Mouse (Mus musculus): ENCODE measurements around the gene Suz12. TPM values are rescaled to one million over a fixed set of nuclear protein-coding genes. Genes with fewer than 3 reads are reported as not detected.
"Not testable (repeated sequence)": the region's sequence is repeated elsewhere in the genome, so short reads cannot be mapped to it uniquely, and the experiment has no call there.

The Suz12 gene
- polyA plus RNA-seq, 1 experiment from 2014 or later, result 27.5 TPM

DNA sequence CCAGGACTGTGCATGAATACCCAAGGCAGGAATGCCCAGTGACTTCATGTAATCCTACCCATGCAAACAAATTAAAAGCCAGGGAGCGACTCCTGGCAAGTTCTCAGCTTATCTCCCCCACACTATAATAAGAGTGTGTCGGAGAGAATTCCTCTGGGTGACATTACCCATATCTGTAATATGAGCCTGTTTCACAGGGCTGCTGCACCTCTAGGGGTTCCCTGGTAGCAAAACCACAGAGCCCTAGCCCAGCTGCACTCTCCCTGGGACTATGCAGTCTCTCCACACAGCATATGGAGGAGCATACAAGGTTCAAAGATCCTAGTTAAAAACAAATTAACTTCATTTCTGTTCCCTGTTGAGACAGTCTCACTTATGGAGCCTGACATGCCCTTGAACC lies 57.2 kb downstream of the Suz12 start:
- H3K4me1 ChIP-seq (ENCODE audit: control insufficient read depth, insufficient read depth, low read length), result no peaks in the 10 kb centered on the region
- no peak overlapping the region; the same call in 1 of the 2 replicates for H3K9ac ChIP-seq (replicated peaks; ENCODE audit: low read length)
- H3K36me3 ChIP-seq (replicated peaks; ENCODE audit: control insufficient read depth, insufficient read depth, low read depth, low read length), result no peaks in the 10 kb centered on the region; the same call in 1 of the 2 replicates
- no peaks in the 10 kb centered on the region for H3K27me3 ChIP-seq (ENCODE audit: control insufficient read depth, insufficient read depth, low read length)
- 46% methylated on average over 2 of the region's 2 CpGs for WGBS
- no peak overlapping the region for H3K4me2 ChIP-seq (ENCODE audit: low read depth, low read length)
- peak; percentile 67 for ATAC-seq (replicated peaks; ENCODE audit: insufficient number of reproducible peaks, low FRiP score, low TSS enrichment, low read depth)
- no peak overlapping the region for H3K4me3 ChIP-seq (ENCODE audit: low read depth, low read length)
- no peak overlapping the region for H3K27ac ChIP-seq (replicated peaks; ENCODE audit: low read depth, low read length)
- DNase-seq (ENCODE audit: low spot score), result peak; percentile 13
- no peaks in the 10 kb centered on the region for H3K9me3 ChIP-seq (replicated peaks; ENCODE audit: control insufficient read depth, low read length)

DNA sequence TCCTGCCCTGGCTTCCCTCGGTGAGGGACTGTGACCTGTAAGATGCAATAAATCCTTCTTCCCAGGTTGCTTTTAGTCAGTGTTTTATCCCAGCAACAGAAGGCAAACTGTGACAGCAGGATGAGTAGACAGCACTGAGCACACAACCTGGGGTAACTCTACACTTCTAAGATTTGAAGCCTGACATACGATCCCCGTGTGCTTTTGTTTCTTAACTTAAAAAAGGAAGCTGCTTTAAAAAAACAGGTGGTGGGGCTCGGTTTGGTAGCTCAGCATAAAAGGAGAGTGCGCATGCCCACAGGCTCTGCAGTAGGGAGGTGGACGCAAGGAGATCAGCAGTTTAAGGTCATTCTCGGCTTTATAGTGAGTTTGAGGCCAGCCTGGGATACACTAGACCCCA lies 59.5 kb downstream of the Suz12 start:
- H3K9me3 ChIP-seq (replicated peaks; ENCODE audit: control insufficient read depth, low read length), result no peaks in the 10 kb centered on the region
- WGBS, result 71% methylated on average over 7 of the region's 7 CpGs
- no peak overlapping the region for H3K4me2 ChIP-seq (ENCODE audit: low read depth, low read length)
- no peaks in the 10 kb centered on the region; the same call in 1 of the 2 replicates for H3K36me3 ChIP-seq (replicated peaks; ENCODE audit: control insufficient read depth, insufficient read depth, low read depth, low read length)
- DNase-seq (ENCODE audit: low spot score) (no peak), ATAC-seq (replicated peaks; ENCODE audit: insufficient number of reproducible peaks, low FRiP score, low TSS enrichment, low read depth) (no peak)
- H3K9ac ChIP-seq (replicated peaks; ENCODE audit: low read length), result no peak overlapping the region
- H3K4me1 ChIP-seq (ENCODE audit: control insufficient read depth, insufficient read depth, low read length), result no peaks in the 10 kb centered on the region
- no peak overlapping the region for H3K27ac ChIP-seq (replicated peaks; ENCODE audit: low read depth, low read length)
- H3K4me3 ChIP-seq (ENCODE audit: low read depth, low read length), result no peak overlapping the region
- H3K27me3 ChIP-seq (ENCODE audit: control insufficient read depth, insufficient read depth, low read length), result no peaks in the 10 kb centered on the region

DNA sequence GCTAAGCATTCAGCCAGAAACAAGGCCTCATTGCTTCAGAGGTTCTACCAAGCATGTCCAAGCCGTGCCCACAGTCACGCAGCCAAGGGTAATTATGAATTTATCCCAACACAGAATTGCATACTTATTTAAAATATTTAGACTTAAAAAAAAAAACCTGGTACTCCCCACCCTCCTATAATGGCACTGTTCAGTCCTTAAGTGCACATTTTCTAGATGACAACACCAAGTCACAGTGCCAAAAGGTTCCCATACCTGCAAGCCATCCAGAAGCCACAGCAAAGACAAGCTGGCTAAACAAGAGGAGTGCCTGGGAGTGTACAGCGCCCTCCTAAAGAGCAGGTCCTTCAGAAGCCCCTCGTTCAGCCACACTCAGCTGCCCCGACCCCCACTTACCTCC lies 60.3 kb downstream of the Suz12 start:
- DNase-seq (ENCODE audit: low spot score), result no peak
- H3K36me3 ChIP-seq (replicated peaks; ENCODE audit: control insufficient read depth, insufficient read depth, low read depth, low read length), result no peaks in the 10 kb centered on the region; the same call in 1 of the 2 replicates
- ATAC-seq (replicated peaks; ENCODE audit: insufficient number of reproducible peaks, low FRiP score, low TSS enrichment, low read depth), result no peak
- 92% methylated on average over 5 of the region's 5 CpGs for WGBS
- H3K9ac ChIP-seq (replicated peaks; ENCODE audit: low read length), result no peak overlapping the region
- H3K4me3 ChIP-seq (ENCODE audit: low read depth, low read length), result no peak overlapping the region
- no peaks in the 10 kb centered on the region for H3K4me1 ChIP-seq (ENCODE audit: control insufficient read depth, insufficient read depth, low read length)
- H3K9me3 ChIP-seq (replicated peaks; ENCODE audit: control insufficient read depth, low read length), result no peaks in the 10 kb centered on the region
- no peaks in the 10 kb centered on the region for H3K27me3 ChIP-seq (ENCODE audit: control insufficient read depth, insufficient read depth, low read length)
- H3K4me2 ChIP-seq (ENCODE audit: low read depth, low read length), result no peak overlapping the region
- no peak overlapping the region for H3K27ac ChIP-seq (replicated peaks; ENCODE audit: low read depth, low read length)

DNA sequence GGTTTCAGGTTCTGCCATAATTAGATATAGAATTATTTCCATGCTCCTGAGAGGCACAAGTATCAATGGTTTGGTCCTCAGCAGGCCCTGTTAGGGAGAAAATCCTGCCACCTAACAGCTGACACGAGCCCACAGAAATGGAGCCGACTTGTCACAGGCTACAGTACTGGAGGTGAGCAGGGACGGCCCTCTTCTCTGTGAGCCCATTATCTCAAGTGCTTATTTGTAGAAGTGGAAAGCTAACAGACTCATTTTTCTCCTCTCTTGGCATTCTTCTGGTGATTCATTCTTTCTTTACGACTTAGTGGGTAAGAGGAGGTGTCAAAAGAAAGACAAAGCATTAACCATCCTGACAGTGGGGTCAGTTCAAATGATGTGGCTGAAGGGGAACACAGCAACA lies 61.8 kb downstream of the Suz12 start:
- no peak for DNase-seq (ENCODE audit: low spot score)
- Histone ChIP-seq H3K27ac (replicated peaks; ENCODE audit: low read depth, low read length) (no peak overlapping the region), H3K4me3 (ENCODE audit: low read depth, low read length) (no peak overlapping the region), H3K4me1 (ENCODE audit: control insufficient read depth, insufficient read depth, low read length) (no peaks in the 10 kb centered on the region), H3K9me3 (replicated peaks; ENCODE audit: control insufficient read depth, low read length) (no peaks in the 10 kb centered on the region), H3K36me3 (replicated peaks; ENCODE audit: control insufficient read depth, insufficient read depth, low read depth, low read length) (no peaks in the 10 kb centered on the region; the same call in 1 of the 2 replicates), H3K27me3 (ENCODE audit: control insufficient read depth, insufficient read depth, low read length) (no peaks in the 10 kb centered on the region), H3K4me2 (ENCODE audit: low read depth, low read length) (no peak overlapping the region), H3K9ac (replicated peaks; ENCODE audit: low read length) (no peak overlapping the region)
- whole genome bisulfite sequencing, result 86% methylated on average over 4 of the region's 4 CpGs
- ATAC-seq (replicated peaks; ENCODE audit: insufficient number of reproducible peaks, low FRiP score, low TSS enrichment, low read depth), result no peak

DNA sequence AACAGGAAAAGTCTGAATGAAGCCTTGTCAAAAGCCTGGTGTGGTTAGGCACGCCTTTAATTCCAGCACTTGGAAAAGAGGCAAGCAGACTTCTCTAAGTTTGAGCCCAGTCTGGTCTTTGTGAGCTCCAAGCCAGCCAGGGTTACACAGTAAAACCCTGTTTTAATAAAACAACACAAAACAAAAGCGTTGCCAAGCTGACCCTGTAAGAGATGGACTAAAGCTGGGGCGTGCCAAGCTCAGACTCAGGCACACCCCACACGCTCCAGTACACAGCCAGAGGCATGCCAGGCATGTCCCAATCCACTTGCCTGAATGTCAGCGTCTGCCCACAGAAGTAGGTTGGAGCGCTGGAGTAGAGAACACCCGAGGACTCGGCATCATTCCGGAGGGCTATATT lies 63.2 kb downstream of the Suz12 start:
- Histone ChIP-seq H3K9ac (replicated peaks; ENCODE audit: low read length) (no peak overlapping the region), H3K27ac (replicated peaks; ENCODE audit: low read depth, low read length) (no peak overlapping the region), H3K4me2 (ENCODE audit: low read depth, low read length) (no peak overlapping the region), H3K36me3 (replicated peaks; ENCODE audit: control insufficient read depth, insufficient read depth, low read depth, low read length) (no peaks in the 10 kb centered on the region; the same call in 1 of the 2 replicates), H3K4me1 (ENCODE audit: control insufficient read depth, insufficient read depth, low read length) (no peaks in the 10 kb centered on the region), H3K4me3 (ENCODE audit: low read depth, low read length) (no peak overlapping the region), H3K27me3 (ENCODE audit: control insufficient read depth, insufficient read depth, low read length) (no peaks in the 10 kb centered on the region), H3K9me3 (replicated peaks; ENCODE audit: control insufficient read depth, low read length) (no peaks in the 10 kb centered on the region)
- DNase-seq (ENCODE audit: low spot score), result no peak
- no peak for ATAC-seq (replicated peaks; ENCODE audit: insufficient number of reproducible peaks, low FRiP score, low TSS enrichment, low read depth)
- 95% methylated on average over 9 of the region's 9 CpGs for WGBS

DNA sequence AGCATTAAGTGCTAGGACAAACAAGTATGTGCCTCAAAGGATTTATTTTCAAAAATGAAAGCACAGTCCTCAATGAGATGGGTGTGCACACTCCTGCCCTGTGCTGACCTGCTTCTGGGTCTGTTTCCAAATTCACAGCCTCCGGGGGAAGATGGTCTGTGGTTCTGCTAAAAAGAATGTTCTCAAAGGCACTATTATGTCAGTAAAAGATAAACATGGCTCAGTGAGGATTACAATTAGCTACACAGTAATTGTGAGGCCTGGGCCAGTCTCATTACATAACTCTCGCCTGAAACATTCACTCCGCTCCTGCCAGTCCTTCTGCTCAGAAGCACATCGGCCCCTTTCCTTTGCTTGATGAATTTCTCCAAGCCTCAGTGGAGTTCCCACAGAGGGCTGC lies 69.3 kb downstream of the Suz12 start:
- no peak overlapping the region for H3K9ac ChIP-seq (replicated peaks; ENCODE audit: low read length)
- no peaks in the 10 kb centered on the region for H3K4me1 ChIP-seq (ENCODE audit: control insufficient read depth, insufficient read depth, low read length)
- no peak for ATAC-seq (replicated peaks; ENCODE audit: insufficient number of reproducible peaks, low FRiP score, low TSS enrichment, low read depth)
- H3K4me2 ChIP-seq (ENCODE audit: low read depth, low read length), result no peak overlapping the region
- DNase-seq (ENCODE audit: low spot score), result no peak
- H3K4me3 ChIP-seq (ENCODE audit: low read depth, low read length), result no peak overlapping the region
- H3K27me3 ChIP-seq (ENCODE audit: control insufficient read depth, insufficient read depth, low read length), result no peaks in the 10 kb centered on the region
- 61% methylated on average over 4 of the region's 4 CpGs for WGBS
- H3K9me3 ChIP-seq (replicated peaks; ENCODE audit: control insufficient read depth, low read length), result no peaks in the 10 kb centered on the region
- H3K36me3 ChIP-seq (replicated peaks; ENCODE audit: control insufficient read depth, insufficient read depth, low read depth, low read length), result no peaks in the 10 kb centered on the region
- H3K27ac ChIP-seq (replicated peaks; ENCODE audit: low read depth, low read length), result no peak overlapping the region

DNA sequence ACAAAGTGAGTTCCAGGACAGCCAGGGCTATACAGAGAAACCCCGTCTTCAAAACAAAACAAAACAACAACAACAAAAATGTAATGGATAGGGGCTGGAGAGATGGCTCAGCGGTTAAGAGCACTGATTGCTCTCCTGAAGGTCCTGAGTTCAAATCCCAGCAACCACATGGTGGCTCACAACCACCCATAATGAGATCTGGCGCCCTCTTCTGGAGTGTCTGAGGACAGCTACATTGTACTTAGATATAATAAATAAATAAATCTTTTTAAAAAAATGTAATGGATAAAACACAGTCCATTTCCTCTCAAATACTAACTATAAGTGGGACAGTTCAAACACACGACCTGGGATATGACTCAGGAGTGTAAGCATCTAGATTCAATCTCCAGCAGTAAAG lies 73.5 kb downstream of the Suz12 start:
- H3K4me2 ChIP-seq (ENCODE audit: low read depth, low read length); H3K27ac ChIP-seq (replicated peaks; ENCODE audit: low read depth, low read length); H3K27me3 ChIP-seq (ENCODE audit: control insufficient read depth, insufficient read depth, low read length); H3K36me3 ChIP-seq (replicated peaks; ENCODE audit: control insufficient read depth, insufficient read depth, low read depth, low read length); H3K4me1 ChIP-seq (ENCODE audit: control insufficient read depth, insufficient read depth, low read length); H3K9me3 ChIP-seq (replicated peaks; ENCODE audit: control insufficient read depth, low read length); H3K9ac ChIP-seq (replicated peaks; ENCODE audit: low read length); DNase-seq (ENCODE audit: low spot score); H3K4me3 ChIP-seq (ENCODE audit: low read depth, low read length); ATAC-seq (replicated peaks; ENCODE audit: insufficient number of reproducible peaks, low FRiP score, low TSS enrichment, low read depth): not testable (repeated sequence)
- 82% methylated on average over 4 of the region's 4 CpGs for WGBS

DNA sequence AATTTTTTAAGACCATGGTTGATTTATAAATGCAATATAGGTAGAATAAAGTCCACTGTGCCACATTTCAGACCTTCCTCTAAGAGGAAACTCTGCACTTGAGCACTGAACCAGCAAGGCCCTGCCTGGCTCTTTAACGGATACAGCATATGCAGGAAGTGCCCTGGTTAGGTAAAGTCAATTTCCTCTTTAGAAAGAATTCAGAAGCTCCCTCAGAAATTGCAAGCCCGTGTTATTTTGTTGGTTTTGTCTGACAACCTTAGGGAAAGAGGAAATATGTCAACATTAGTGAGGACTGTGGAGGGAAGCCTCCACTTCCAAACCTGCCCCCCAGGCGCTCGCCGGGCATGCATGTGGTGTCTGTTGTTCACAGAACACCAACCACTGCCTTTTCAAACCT lies 74.7 kb downstream of the Suz12 start:
- Histone ChIP-seq H3K27ac (replicated peaks; ENCODE audit: low read depth, low read length) (no peak overlapping the region), H3K4me3 (ENCODE audit: low read depth, low read length) (no peak overlapping the region), H3K9me3 (replicated peaks; ENCODE audit: control insufficient read depth, low read length) (no peaks in the 10 kb centered on the region), H3K4me2 (ENCODE audit: low read depth, low read length) (no peak overlapping the region), H3K36me3 (replicated peaks; ENCODE audit: control insufficient read depth, insufficient read depth, low read depth, low read length) (no peaks in the 10 kb centered on the region), H3K9ac (replicated peaks; ENCODE audit: low read length) (no peak overlapping the region), H3K27me3 (ENCODE audit: control insufficient read depth, insufficient read depth, low read length) (no peaks in the 10 kb centered on the region), H3K4me1 (ENCODE audit: control insufficient read depth, insufficient read depth, low read length) (no peaks in the 10 kb centered on the region)
- no peak for ATAC-seq (replicated peaks; ENCODE audit: insufficient number of reproducible peaks, low FRiP score, low TSS enrichment, low read depth)
- no peak for DNase-seq (ENCODE audit: low spot score)
- 77% methylated on average over 5 of the region's 5 CpGs for WGBS
